Comparison of ENCODE assay signal across 19 mouse cellular contexts in genomic region chr3:86835180-86835579, GRCm38 (mm10).
DNase-seq lines count a peak whose midpoint lies in the region; ATAC-seq and TF ChIP-seq lines count a peak whose summit lies in the region.
"Had no signal": no experiment of that assay in that cellular context is flagged by ENCODE, and none has a peak within 500 bp of the region (broad histone marks: within the 10 kb centered on the region; RNA-seq: fewer than 3 reads in every experiment).

No protein-coding gene starts in this region.

- POLR2A ChIA-PET in Patski (lab: Charles Lee): interaction anchor here (0.6 to 0.7 kb wide), 2 partner anchors 63 to 266 kb away, joined by 4 read pairs; no protein-coding TSS in a partner anchor

- no peaks in the 10 kb centered on the region for H3K4me1 ChIP-seq in heart, adult 2 months (ENCODE audit: control insufficient read depth, insufficient read depth, low read length)
- H3K4me1 ChIP-seq in lung, postnatal 0 days (ENCODE audit: insufficient read depth, low read depth, low read length): no peaks in the 10 kb centered on the region
- H3K4me1 ChIP-seq: embryonic facial prominence, embryonic 15.5 days; heart, embryonic 15.5 days; liver, embryonic 13.5 days; stomach, embryonic 15.5 days had no signal

- TF ChIP-seq EP300 in heart, adult 2 months (IDR thresholded peaks at IDR 0.05; ENCODE audit: insufficient read depth, low read depth, low read length): no peak
- TF ChIP-seq EP300 in lung, postnatal 0 days (IDR thresholded peaks at IDR 0.05): no peak

- H3K27ac ChIP-seq in heart, adult 2 months: no peak overlapping the region
- no peak overlapping the region for H3K27ac ChIP-seq in lung, postnatal 0 days (ENCODE audit: low read length)
- H3K27ac ChIP-seq: embryonic facial prominence, embryonic 15.5 days; heart, embryonic 15.5 days; hindbrain, embryonic 12.5 days; liver, embryonic 13.5 days; macrophage; neural tube, embryonic 12.5 days; stomach, embryonic 15.5 days had no signal

- H3K4me3 ChIP-seq in heart, adult 2 months: no peak overlapping the region
- no peak overlapping the region for H3K4me3 ChIP-seq in lung, postnatal 0 days (ENCODE audit: low read depth, low read length)
- H3K4me3 ChIP-seq: embryonic facial prominence, embryonic 15.5 days; heart, embryonic 15.5 days; hindbrain, embryonic 12.5 days; liver, embryonic 13.5 days; neural tube, embryonic 12.5 days; stomach, embryonic 15.5 days had no signal

- in situ Hi-C loops in Patski (cut with MboI; ENCODE audit: low pct_unique_long_range_greater_than_20kb): no loop called here

- TF ChIP-seq POLR2A in heart, adult 2 months (IDR thresholded peaks at IDR 0.05; ENCODE audit: insufficient read depth, low read depth, low read length): no peak

- peak; percentile 49 for TF ChIP-seq CTCF in heart, adult 2 months (IDR thresholded peaks at IDR 0.05)
- TF ChIP-seq CTCF in lung, postnatal 0 days (IDR thresholded peaks at IDR 0.05): peak; percentile 28; the same call in 1 of the 2 replicates
- TF ChIP-seq CTCF in Patski (IDR thresholded peaks at IDR 0.05): peak; percentile 60

- H3K36me3 ChIP-seq in heart, adult 2 months (ENCODE audit: control insufficient read depth, insufficient read depth, low read length): no peaks in the 10 kb centered on the region
- no peaks in the 10 kb centered on the region for H3K36me3 ChIP-seq in lung, postnatal 0 days (ENCODE audit: insufficient read depth, low read length)
- H3K36me3 ChIP-seq in splenic B cell, adult 2 months (ENCODE audit: control insufficient read depth, insufficient read depth, low read length, poor library complexity, severe bottlenecking): peaks cover 2% of the 10 kb centered on the region
- H3K36me3 ChIP-seq: embryonic facial prominence, embryonic 15.5 days; heart, embryonic 15.5 days; liver, embryonic 13.5 days; stomach, embryonic 15.5 days had no signal

- H3K9me3 ChIP-seq in lung, postnatal 0 days (ENCODE audit: low read length): no peaks in the 10 kb centered on the region
- H3K9me3 ChIP-seq: embryonic facial prominence, embryonic 15.5 days; heart, embryonic 15.5 days; hindbrain, embryonic 12.5 days; liver, embryonic 13.5 days; neural tube, embryonic 12.5 days; stomach, embryonic 15.5 days had no signal

- CTCF ChIA-PET in Patski (lab: Charles Lee): interaction anchor here (0.9 to 1.4 kb wide), 4 partner anchors 8 to 126 kb away, joined by 3 to 5 read pairs (median 4); no protein-coding TSS in a partner anchor

- intact Hi-C loops in heart, adult 2 months (cut with DNase I): loop anchor here (5.0 kb wide), 1 partner anchor 142 kb away; no protein-coding TSS in a partner anchor

- no peak overlapping the region for H3K4me2 ChIP-seq in lung, postnatal 0 days (replicated peaks; ENCODE audit: low read depth, low read length)
- H3K4me2 ChIP-seq: embryonic facial prominence, embryonic 15.5 days; heart, embryonic 15.5 days; hindbrain, embryonic 12.5 days; liver, embryonic 13.5 days; neural tube, embryonic 12.5 days; stomach, embryonic 15.5 days had no signal

- ATAC-seq in lung, postnatal 0 days: no peak
- ATAC-seq in Patski: no peak
- ATAC-seq: midbrain, embryonic 16.5 days had no signal

- WGBS in heart, adult 2 months: 96% methylated on average over 4 of the region's 4 CpGs
- WGBS in lung, postnatal 0 days: 94% methylated on average over 4 of the region's 4 CpGs

- DNase-seq in heart, adult 2 months: no peak
- DNase-seq in heart, adult 18-20 months: no peak
- DNase-seq in lung, postnatal 0 days (ENCODE audit: low spot score): no peak
- no peak for DNase-seq in lung, postnatal 10 days
- DNase-seq in Patski (ENCODE audit: low read depth, low spot score): no peak
- DNase-seq in splenic B cell, adult 2 months (ENCODE audit: low read depth, low spot score): peak; percentile 29
- no peak for DNase-seq in yolk sac, embryonic 10.5 days (ENCODE audit: low spot score)
- DNase-seq: adrenal gland, postnatal 25 days; cerebellum, postnatal 36 days; gastrocnemius, postnatal 36 days; kidney, adult 8-10 months; liver, embryonic 13.5 days had no signal

- no peaks in the 10 kb centered on the region for H3K79me2 ChIP-seq in heart, adult 2 months (replicated peaks; ENCODE audit: control insufficient read depth, insufficient read depth, low read length)

- H3K9ac ChIP-seq in heart, adult 2 months (ENCODE audit: low read depth, low read length): no peak overlapping the region
- H3K9ac ChIP-seq in lung, postnatal 0 days (replicated peaks; ENCODE audit: low read depth): no peak overlapping the region
- H3K9ac ChIP-seq: embryonic facial prominence, embryonic 15.5 days; heart, embryonic 15.5 days; hindbrain, embryonic 12.5 days; liver, embryonic 13.5 days; neural tube, embryonic 12.5 days; stomach, embryonic 15.5 days had no signal

- no peaks in the 10 kb centered on the region for H3K27me3 ChIP-seq in heart, adult 2 months (ENCODE audit: control insufficient read depth, insufficient read depth, low read length)
- no peaks in the 10 kb centered on the region for H3K27me3 ChIP-seq in lung, postnatal 0 days (replicated peaks; ENCODE audit: insufficient read depth, low read length)
- no peaks in the 10 kb centered on the region for H3K27me3 ChIP-seq in Patski
- H3K27me3 ChIP-seq in splenic B cell, adult 2 months (ENCODE audit: control insufficient read depth, insufficient read depth, low read length, poor library complexity, severe bottlenecking): no peaks in the 10 kb centered on the region
- H3K27me3 ChIP-seq: embryonic facial prominence, embryonic 15.5 days; heart, embryonic 15.5 days; hindbrain, embryonic 12.5 days; liver, embryonic 13.5 days; neural tube, embryonic 12.5 days; stomach, embryonic 15.5 days had no signal
